Mouse (Mus musculus): Measurements from ENCODE around the gene Rd3. TPM values are rescaled to one million over a fixed set of nuclear protein-coding genes. Genes with fewer than 3 reads are reported as not detected.

The Rd3 gene
- polyA plus RNA-seq, 1 experiment from 2014 or later = not detected

DNA sequence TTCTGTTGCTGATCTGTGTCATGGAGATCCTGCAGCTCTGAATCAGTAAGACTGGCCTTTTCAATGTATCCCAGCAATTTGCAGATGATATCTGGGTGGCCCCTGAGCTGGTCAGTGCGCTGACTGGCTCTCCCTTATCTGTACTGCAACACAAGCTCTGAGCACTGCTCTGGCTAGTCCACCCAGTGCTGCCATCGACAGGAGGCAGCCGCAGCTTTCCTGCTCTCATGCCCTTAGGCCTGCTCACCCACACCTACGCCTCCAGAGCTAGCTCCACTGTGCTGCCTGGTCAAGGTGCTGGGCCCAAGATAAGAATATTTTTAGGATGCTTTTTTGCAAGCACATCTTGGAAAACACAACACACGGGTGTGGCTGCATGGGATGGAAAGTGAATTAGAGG lies 17.3 kb downstream of the Rd3 start:
- WGBS = 66% methylated on average over 5 of the region's 5 CpGs
- H3K36me3 ChIP-seq (ENCODE audit: control insufficient read depth, insufficient read depth, low read length) = no peaks in the 10 kb centered on the region
- H3K9ac ChIP-seq (ENCODE audit: low read length) = no peak overlapping the region
- DNase-seq (ENCODE audit: low spot score) (no peak), ATAC-seq (ENCODE audit: insufficient number of reproducible peaks, low FRiP score, low TSS enrichment, low read depth) (no peak)
- H3K4me1 ChIP-seq (ENCODE audit: control insufficient read depth, insufficient read depth, low read length) = no peaks in the 10 kb centered on the region
- H3K27me3 ChIP-seq (ENCODE audit: control insufficient read depth, insufficient read depth, low read length) = no peaks in the 10 kb centered on the region
- no peak overlapping the region for H3K4me3 ChIP-seq (ENCODE audit: low read depth, low read length)
- no peak overlapping the region for H3K27ac ChIP-seq (replicated peaks; ENCODE audit: low read depth, low read length)
- no peak overlapping the region for H3K4me2 ChIP-seq (ENCODE audit: low read depth, severe bottlenecking)
- no peaks in the 10 kb centered on the region; the same call in 1 of the 2 replicates for H3K9me3 ChIP-seq (ENCODE audit: control insufficient read depth, low read length)

DNA sequence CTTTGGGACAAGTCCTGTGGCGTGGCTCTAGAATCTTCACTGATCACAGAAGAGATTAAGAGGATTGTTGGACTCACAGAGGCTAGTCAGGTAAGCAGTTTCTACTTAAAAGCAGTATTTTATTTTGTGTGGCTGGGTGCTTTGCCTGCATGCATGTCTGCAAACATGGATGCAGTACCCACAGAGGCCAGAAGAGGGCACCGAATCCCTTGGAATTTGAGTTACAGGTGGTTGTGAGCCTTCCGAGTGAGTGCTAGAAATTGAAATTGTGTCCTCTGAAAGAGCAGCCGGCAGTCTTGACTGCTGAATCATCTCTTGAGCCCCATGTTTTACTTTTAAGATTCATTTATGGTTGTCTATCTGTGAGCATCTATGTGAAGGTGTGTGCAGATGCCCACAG lies 18.3 kb downstream of the Rd3 start:
- WGBS = 57% methylated on average over 4 of the region's 4 CpGs
- no peak for ATAC-seq (ENCODE audit: insufficient number of reproducible peaks, low FRiP score, low TSS enrichment, low read depth)
- DNase-seq (ENCODE audit: low spot score) = peak; percentile 77
- Histone ChIP-seq H3K4me2 (ENCODE audit: low read depth, severe bottlenecking) (no peak overlapping the region), H3K36me3 (ENCODE audit: control insufficient read depth, insufficient read depth, low read length) (no peaks in the 10 kb centered on the region), H3K4me1 (ENCODE audit: control insufficient read depth, insufficient read depth, low read length) (no peaks in the 10 kb centered on the region), H3K4me3 (ENCODE audit: low read depth, low read length) (no peak overlapping the region), H3K9ac (ENCODE audit: low read length) (no peak overlapping the region), H3K27ac (replicated peaks; ENCODE audit: low read depth, low read length) (no peak overlapping the region), H3K9me3 (ENCODE audit: control insufficient read depth, low read length) (no peaks in the 10 kb centered on the region; the same call in 1 of the 2 replicates), H3K27me3 (ENCODE audit: control insufficient read depth, insufficient read depth, low read length) (no peaks in the 10 kb centered on the region)

DNA sequence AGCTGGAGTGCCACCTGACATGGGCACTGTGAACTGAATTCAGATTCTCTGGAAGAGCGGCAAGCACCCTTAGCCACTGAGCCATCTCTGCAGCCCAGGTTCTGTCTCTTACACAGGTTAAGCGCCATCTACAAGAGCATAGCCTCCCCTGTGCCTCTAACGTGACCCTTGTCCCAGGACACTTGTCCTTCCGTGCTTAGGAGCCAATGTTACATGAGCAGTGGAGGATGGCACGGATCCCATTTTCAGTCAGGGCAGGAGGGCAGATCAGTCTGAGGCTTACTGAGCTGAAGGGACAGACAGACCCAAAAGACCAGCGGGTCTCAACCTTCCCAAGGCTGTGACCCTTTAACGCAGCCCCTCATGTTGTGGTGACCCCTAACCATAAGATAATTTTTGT lies 18.7 kb downstream of the Rd3 start:
- H3K27ac ChIP-seq (replicated peaks; ENCODE audit: low read depth, low read length) = no peak overlapping the region
- H3K4me1 ChIP-seq (ENCODE audit: control insufficient read depth, insufficient read depth, low read length) = no peaks in the 10 kb centered on the region
- H3K27me3 ChIP-seq (ENCODE audit: control insufficient read depth, insufficient read depth, low read length) = no peaks in the 10 kb centered on the region
- no peak overlapping the region for H3K9ac ChIP-seq (ENCODE audit: low read length)
- 87% methylated on average over 7 of the region's 7 CpGs for WGBS
- H3K4me3 ChIP-seq (ENCODE audit: low read depth, low read length) = no peak overlapping the region
- ATAC-seq (ENCODE audit: insufficient number of reproducible peaks, low FRiP score, low TSS enrichment, low read depth) = no peak
- no peak overlapping the region for H3K4me2 ChIP-seq (ENCODE audit: low read depth, severe bottlenecking)
- DNase-seq (ENCODE audit: low spot score) = no peak
- H3K36me3 ChIP-seq (ENCODE audit: control insufficient read depth, insufficient read depth, low read length) = no peaks in the 10 kb centered on the region
- H3K9me3 ChIP-seq (ENCODE audit: control insufficient read depth, low read length) = no peaks in the 10 kb centered on the region; the same call in 1 of the 2 replicates

DNA sequence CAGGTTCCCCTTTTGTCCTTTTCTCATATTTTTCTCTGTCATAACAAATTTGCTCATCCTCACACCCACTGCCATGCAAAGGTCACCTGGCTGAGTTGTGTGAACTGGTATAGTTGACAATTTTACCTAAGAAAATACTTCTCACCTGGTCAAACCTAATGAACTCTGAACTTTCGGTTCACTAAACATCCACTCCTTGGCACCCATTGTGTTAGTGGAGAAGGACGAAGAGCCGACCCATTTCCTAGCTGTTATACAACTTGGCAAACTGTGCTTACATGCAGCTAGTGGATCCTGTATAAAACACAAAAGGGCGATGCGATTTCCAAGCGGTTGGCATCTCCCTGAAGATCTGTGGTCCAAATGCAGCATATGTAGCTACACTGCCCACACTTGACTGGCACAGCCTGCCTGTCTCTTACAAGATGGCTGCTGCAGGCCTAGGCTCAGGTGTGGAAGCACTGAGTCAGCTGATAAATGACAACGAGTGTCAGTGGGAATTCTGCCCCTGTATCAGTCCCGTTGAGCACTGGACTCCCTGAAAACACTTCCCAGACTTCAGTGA lies 19.5 kb downstream of the Rd3 start:
- H3K9ac ChIP-seq (ENCODE audit: low read length) = no peak overlapping the region
- no peaks in the 10 kb centered on the region; the same call in 1 of the 2 replicates for H3K9me3 ChIP-seq (ENCODE audit: control insufficient read depth, low read length)
- H3K36me3 ChIP-seq (ENCODE audit: control insufficient read depth, insufficient read depth, low read length) = no peaks in the 10 kb centered on the region
- no peak overlapping the region for H3K4me2 ChIP-seq (ENCODE audit: low read depth, severe bottlenecking)
- H3K4me3 ChIP-seq (ENCODE audit: low read depth, low read length) = no peak overlapping the region
- WGBS = 92% methylated on average over 8 of the region's 8 CpGs
- H3K4me1 ChIP-seq (ENCODE audit: control insufficient read depth, insufficient read depth, low read length) = no peaks in the 10 kb centered on the region
- H3K27ac ChIP-seq (replicated peaks; ENCODE audit: low read depth, low read length) = no peak overlapping the region
- DNase-seq (ENCODE audit: low spot score) (no peak), ATAC-seq (ENCODE audit: insufficient number of reproducible peaks, low FRiP score, low TSS enrichment, low read depth) (no peak)
- no peaks in the 10 kb centered on the region for H3K27me3 ChIP-seq (ENCODE audit: control insufficient read depth, insufficient read depth, low read length)

DNA sequence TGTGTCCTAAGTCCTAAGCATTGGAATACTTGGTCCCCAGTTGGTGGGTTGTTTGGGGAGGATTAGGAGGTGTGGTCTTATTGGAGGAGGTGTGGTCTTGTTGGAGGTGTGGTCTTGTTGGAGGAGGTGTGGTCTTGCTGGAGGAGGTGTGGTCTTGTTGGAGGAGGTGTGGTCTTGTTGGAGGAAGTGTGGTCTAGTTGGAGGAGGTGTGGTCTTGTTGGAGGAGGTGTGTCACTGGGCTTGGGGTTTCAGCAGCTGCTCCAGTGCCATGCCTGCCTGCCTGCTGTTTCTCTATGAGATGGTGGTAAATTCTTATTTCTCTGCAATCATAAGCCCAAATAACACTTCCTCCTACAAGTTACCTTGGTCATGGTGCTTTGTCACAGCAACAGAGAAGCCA lies 21.9 kb downstream of the Rd3 start:
- H3K4me2 ChIP-seq (ENCODE audit: low read depth, severe bottlenecking) = no peak overlapping the region
- no peak overlapping the region for H3K4me3 ChIP-seq (ENCODE audit: low read depth, low read length)
- no peaks in the 10 kb centered on the region; the same call in 1 of the 2 replicates for H3K9me3 ChIP-seq (ENCODE audit: control insufficient read depth, low read length)
- no peaks in the 10 kb centered on the region for H3K27me3 ChIP-seq (ENCODE audit: control insufficient read depth, insufficient read depth, low read length)
- no peak overlapping the region for H3K9ac ChIP-seq (ENCODE audit: low read length)
- H3K36me3 ChIP-seq (ENCODE audit: control insufficient read depth, insufficient read depth, low read length) = no peaks in the 10 kb centered on the region
- DNase-seq (ENCODE audit: low spot score) (no peak), ATAC-seq (ENCODE audit: insufficient number of reproducible peaks, low FRiP score, low TSS enrichment, low read depth) (no peak)
- no peak overlapping the region for H3K27ac ChIP-seq (replicated peaks; ENCODE audit: low read depth, low read length)
- H3K4me1 ChIP-seq (ENCODE audit: control insufficient read depth, insufficient read depth, low read length) = no peaks in the 10 kb centered on the region

Small RNA genes within 50 kb of the gene (microRNA-seq; reads per million reads assigned to microRNA genes)
- gene Mir3473c = not detected

Other genes with a start within 250 kb of the Rd3 start
- gene Nek2, start 155.9 kb upstream of the Rd3 start, polyA plus RNA-seq (2014; fragmentation: Nextera tagmentation; extraction: Ambion mirVana) = 50.7 and 51.7 TPM in 2 replicates
- gene Slc30a1, start 70.6 kb upstream of the Rd3 start, polyA plus RNA-seq (2014; fragmentation: Nextera tagmentation; extraction: Ambion mirVana) = 1.3 and 1.6 TPM in 2 replicates
- 6.5 and 8.2 TPM in 2 replicates for gene Traf5, start 115.2 kb downstream of the Rd3 start, polyA plus RNA-seq (2014; fragmentation: Nextera tagmentation; extraction: Ambion mirVana)
- 17.6 and 20.5 TPM in 2 replicates for gene Rcor3, start 160.7 kb downstream of the Rd3 start, polyA plus RNA-seq (2014; fragmentation: Nextera tagmentation; extraction: Ambion mirVana)
- gene Kcnh1, start 213.4 kb downstream of the Rd3 start, polyA plus RNA-seq (2014; fragmentation: Nextera tagmentation; extraction: Ambion mirVana) = 0.03 and 0.14 TPM in 2 replicates